Mouse (Mus musculus) adrenal gland, postnatal 10 days (tissue): Measurements from ENCODE around the gene Nmbr. TPM values are rescaled to one million over a fixed set of nuclear protein-coding genes. Genes with fewer than 3 reads are reported as not detected.

Source experiments
- total RNA-seq, 2 experiments: library from RNA; stranded (reverse); gene quantifications; 2 replicates each; pipeline ENCODE4 v1.2.3; 2021

Nmbr gene
- total RNA-seq, 2 experiments from 2014 or later = not detected

Other genes with a start within 250 kb of the Nmbr start
- gene Adgrg6, start 159.9 kb upstream of the Nmbr start, total RNA-seq = 1 to 10 TPM; 2.0 to 4.7 TPM
- gene Vta1, start within 50 bp of the Nmbr start, total RNA-seq = 10 to 100 TPM; 47.9 to 51.1 TPM
- gene Gje1, start 12.6 kb downstream of the Nmbr start, total RNA-seq = not detected